Mouse (Mus musculus): ENCODE data around the gene Aicda. TPM values are rescaled to one million over a fixed set of nuclear protein-coding genes. Genes with fewer than 3 reads are reported as not detected.

The Aicda gene
- polyA plus RNA-seq, 2 experiments = not detected

GRCm38 (mm10) chr6:122579086-122579485 is 25.5 kb downstream of the Aicda start:
- Histone ChIP-seq H3K36me3 (replicated peaks; ENCODE audit: control insufficient read depth, insufficient read depth, low read depth) (no peaks in the 10 kb centered on the region), H3K27me3 (ENCODE audit: control insufficient read depth, insufficient read depth, low read length) (no peaks in the 10 kb centered on the region), H3K27ac (no peak overlapping the region), H3K9me3 (ENCODE audit: control insufficient read depth, low read length) (no peaks in the 10 kb centered on the region), H3K4me2 (ENCODE audit: low read depth) (no peak overlapping the region), H3K9ac (replicated peaks) (no peak overlapping the region), H3K4me1 (replicated peaks; ENCODE audit: control insufficient read depth in 2 of 2, insufficient read depth in 2 of 2, low read length in 1 of 2) (no peaks in the 10 kb centered on the region), H3K4me3 (ENCODE audit: insufficient read depth in 1 of 2, low read depth in 2 of 2, low read length in 2 of 2) (no peak overlapping the region)
- ATAC-seq (ENCODE audit: insufficient read depth) = no peak
- no peak for DNase-seq (ENCODE audit: low read depth in 3 of 3, low spot score in 3 of 3)
- WGBS (ENCODE audit: insufficient replicate concordance) = 45% methylated on average over 1 of the region's 1 CpGs
- TF ChIP-seq CTCF (IDR thresholded peaks at IDR 0.05; ENCODE audit: low read depth) (no peak), EP300 (IDR thresholded peaks at IDR 0.05; ENCODE audit: low read depth) (no peak)

- ATAC-seq (ENCODE audit: insufficient read depth) (no peak), DNase-seq (ENCODE audit: low read depth in 3 of 3, low spot score in 3 of 3) (no peak)
- no peak overlapping the region for H3K4me3 ChIP-seq (ENCODE audit: insufficient read depth in 1 of 2, low read depth in 2 of 2, low read length in 2 of 2)
- 68% methylated on average over 13 of the region's 13 CpGs for WGBS (ENCODE audit: insufficient replicate concordance)
- no peaks in the 10 kb centered on the region for H3K9me3 ChIP-seq (ENCODE audit: control insufficient read depth, low read length)
- H3K27ac ChIP-seq = no peak overlapping the region
- no peaks in the 10 kb centered on the region for H3K27me3 ChIP-seq (ENCODE audit: control insufficient read depth, insufficient read depth, low read length)
- no peak for TF ChIP-seq EP300 (IDR thresholded peaks at IDR 0.05; ENCODE audit: low read depth)
- no peak for TF ChIP-seq CTCF (IDR thresholded peaks at IDR 0.05; ENCODE audit: low read depth)
- H3K36me3 ChIP-seq (replicated peaks; ENCODE audit: control insufficient read depth, insufficient read depth, low read depth) = no peaks in the 10 kb centered on the region
- no peak overlapping the region for H3K9ac ChIP-seq (replicated peaks)
- no peaks in the 10 kb centered on the region for H3K4me1 ChIP-seq (replicated peaks; ENCODE audit: control insufficient read depth in 2 of 2, insufficient read depth in 2 of 2, low read length in 1 of 2)
- no peak overlapping the region for H3K4me2 ChIP-seq (ENCODE audit: low read depth)
These were observed 37.6 kb downstream of the Aicda start for GRCm38 (mm10) chr6:122591027-122591758.

- Histone ChIP-seq H3K4me3 (ENCODE audit: insufficient read depth in 1 of 2, low read depth in 2 of 2, low read length in 2 of 2) (no peak overlapping the region), H3K4me2 (ENCODE audit: low read depth) (no peak overlapping the region), H3K9ac (replicated peaks) (no peak overlapping the region), H3K27ac (no peak overlapping the region), H3K4me1 (replicated peaks; ENCODE audit: control insufficient read depth in 2 of 2, insufficient read depth in 2 of 2, low read length in 1 of 2) (peaks cover 0 to 2% of the 10 kb centered on the region in 2 experiments; a peak in 1 of 4 replicates), H3K27me3 (ENCODE audit: control insufficient read depth, insufficient read depth, low read length) (no peaks in the 10 kb centered on the region), H3K36me3 (replicated peaks; ENCODE audit: control insufficient read depth, insufficient read depth, low read depth) (no peaks in the 10 kb centered on the region), H3K9me3 (ENCODE audit: control insufficient read depth, low read length) (no peaks in the 10 kb centered on the region)
- ATAC-seq (ENCODE audit: insufficient read depth) (no peak), DNase-seq (ENCODE audit: low read depth in 3 of 3, low spot score in 3 of 3) (no peak)
- WGBS (ENCODE audit: insufficient replicate concordance) = 73% methylated on average over 2 of the region's 2 CpGs
- TF ChIP-seq CTCF (IDR thresholded peaks at IDR 0.05; ENCODE audit: low read depth) = no peak
- no peak for TF ChIP-seq EP300 (IDR thresholded peaks at IDR 0.05; ENCODE audit: low read depth)
These were observed 39.3 kb downstream of the Aicda start for GRCm38 (mm10) chr6:122592905-122593304.

GRCm38 (mm10) chr6:122595637-122596036 is 42.0 kb downstream of the Aicda start:
- H3K27ac ChIP-seq = no peak overlapping the region
- DNase-seq (ENCODE audit: low read depth in 3 of 3, low spot score in 3 of 3) = no peak

GRCm38 (mm10) chr6:122596608-122597007 is 43.0 kb downstream of the Aicda start:
- ATAC-seq (ENCODE audit: insufficient read depth) = no peak
- WGBS (ENCODE audit: insufficient replicate concordance) = 57% methylated on average over 7 of the region's 7 CpGs
- no peak overlapping the region for H3K4me3 ChIP-seq (ENCODE audit: insufficient read depth in 1 of 2, low read depth in 2 of 2, low read length in 2 of 2)

More at GRCm38 (mm10) chr6:122595637-122596036, 42.0 kb downstream of the Aicda start:
- Histone ChIP-seq H3K4me3 (ENCODE audit: insufficient read depth in 1 of 2, low read depth in 2 of 2, low read length in 2 of 2) (no peak overlapping the region), H3K9ac (replicated peaks) (no peak overlapping the region), H3K4me2 (ENCODE audit: low read depth) (no peak overlapping the region), H3K27me3 (ENCODE audit: control insufficient read depth, insufficient read depth, low read length) (no peaks in the 10 kb centered on the region), H3K9me3 (ENCODE audit: control insufficient read depth, low read length) (no peaks in the 10 kb centered on the region), H3K36me3 (replicated peaks; ENCODE audit: control insufficient read depth, insufficient read depth, low read depth) (no peaks in the 10 kb centered on the region), H3K4me1 (replicated peaks; ENCODE audit: control insufficient read depth in 2 of 2, insufficient read depth in 2 of 2, low read length in 1 of 2) (peaks cover 0 to 2% of the 10 kb centered on the region in 2 experiments; a peak in 1 of 4 replicates)
- no peak for ATAC-seq (ENCODE audit: insufficient read depth)
- no peak for TF ChIP-seq EP300 (IDR thresholded peaks at IDR 0.05; ENCODE audit: low read depth)
- peak; percentile 27 for TF ChIP-seq CTCF (IDR thresholded peaks at IDR 0.05; ENCODE audit: low read depth)
- WGBS (ENCODE audit: insufficient replicate concordance) = 45% methylated on average over 7 of the region's 7 CpGs

More at GRCm38 (mm10) chr6:122596608-122597007, 43.0 kb downstream of the Aicda start:
- no peak overlapping the region for H3K27ac ChIP-seq
- H3K9ac ChIP-seq (replicated peaks) = no peak overlapping the region
- H3K36me3 ChIP-seq (replicated peaks; ENCODE audit: control insufficient read depth, insufficient read depth, low read depth) = no peaks in the 10 kb centered on the region
- no peak for TF ChIP-seq EP300 (IDR thresholded peaks at IDR 0.05; ENCODE audit: low read depth)
- TF ChIP-seq CTCF (IDR thresholded peaks at IDR 0.05; ENCODE audit: low read depth) = no peak
- no peak overlapping the region for H3K4me2 ChIP-seq (ENCODE audit: low read depth)
- peaks cover 0 to 2% of the 10 kb centered on the region in 2 experiments; a peak in 1 of 4 replicates for H3K4me1 ChIP-seq (replicated peaks; ENCODE audit: control insufficient read depth in 2 of 2, insufficient read depth in 2 of 2, low read length in 1 of 2)
- H3K27me3 ChIP-seq (ENCODE audit: control insufficient read depth, insufficient read depth, low read length) = no peaks in the 10 kb centered on the region
- no peak for DNase-seq (ENCODE audit: low read depth in 3 of 3, low spot score in 3 of 3)
- no peaks in the 10 kb centered on the region for H3K9me3 ChIP-seq (ENCODE audit: control insufficient read depth, low read length)

All from liver, embryonic 14.5 days (tissue).